Mouse (Mus musculus) urinary bladder, adult 18-20 months (tissue): ENCODE data around the gene Brinp3.
"Not testable (repeated sequence)": the region's sequence is repeated elsewhere in the genome, so short reads cannot be mapped to it uniquely, and the experiment has no call there.

Experiments used
- DNase-seq, 2 experiments: peaks; one replicate each; pipeline ENCODE4 v3.0.0; 2022; ENCODE audit warnings: low spot score in 2 of 2, mixed read lengths in 2 of 2

The Brinp3 gene

GRCm38 (mm10) chr1:146494681-146495331 is at the start of gene Brinp3:
Gene Brinp3 (plus strand): TSS chr1:146494760.
- DNase-seq: no peak

GRCm38 (mm10) chr1:146494221-146494620 is 339 bp upstream of the Brinp3 start:
- DNase-seq: no peak

- no peak for DNase-seq
Measured at GRCm38 (mm10) chr1:146495386-146495785, 826 bp downstream of the Brinp3 start.

GRCm38 (mm10) chr1:146497381-146498081 is 3.0 kb downstream of the Brinp3 start:
- no peak for DNase-seq

GRCm38 (mm10) chr1:146498085-146498779 is 3.7 kb downstream of the Brinp3 start:
- no peak for DNase-seq

GRCm38 (mm10) chr1:146498780-146499114 is 4.2 kb downstream of the Brinp3 start:
- DNase-seq: no peak

- DNase-seq: no peak
Measured at GRCm38 (mm10) chr1:146515377-146515776, 20.8 kb downstream of the Brinp3 start.

- no peak for DNase-seq
Measured at GRCm38 (mm10) chr1:146523727-146524573, 29.4 kb downstream of the Brinp3 start.

- DNase-seq: no peak
Measured at GRCm38 (mm10) chr1:146528572-146528971, 34.0 kb downstream of the Brinp3 start.

GRCm38 (mm10) chr1:146546847-146547428 is 52.4 kb downstream of the Brinp3 start:
- no peak for DNase-seq

- DNase-seq: no peak
Measured at GRCm38 (mm10) chr1:146556982-146557381, 62.4 kb downstream of the Brinp3 start.

GRCm38 (mm10) chr1:146562144-146562543 is 67.6 kb downstream of the Brinp3 start:
- DNase-seq: no peak

GRCm38 (mm10) chr1:146584181-146584580 is 89.6 kb downstream of the Brinp3 start:
- DNase-seq: no peak

GRCm38 (mm10) chr1:146632895-146633294 is 138.3 kb downstream of the Brinp3 start:
- DNase-seq: no peak

GRCm38 (mm10) chr1:146657214-146657613 is 162.7 kb downstream of the Brinp3 start:
- no peak for DNase-seq

- no peak for DNase-seq
Measured at GRCm38 (mm10) chr1:146700724-146701123, 206.2 kb downstream of the Brinp3 start.

GRCm38 (mm10) chr1:146719556-146719955 is 225.0 kb downstream of the Brinp3 start:
- no peak for DNase-seq

GRCm38 (mm10) chr1:146724784-146725513 is 230.4 kb downstream of the Brinp3 start:
- DNase-seq: not testable (repeated sequence)

GRCm38 (mm10) chr1:146751066-146751465 is 256.5 kb downstream of the Brinp3 start:
- no peak for DNase-seq

- DNase-seq: no peak
Measured at GRCm38 (mm10) chr1:146783259-146783658, 288.7 kb downstream of the Brinp3 start.

GRCm38 (mm10) chr1:146787236-146787635 is 292.7 kb downstream of the Brinp3 start:
- no peak for DNase-seq
